Mouse (Mus musculus) embryonic facial prominence, embryonic 11.5 days (tissue): ENCODE measurements around the gene Cd55b. TPM values are rescaled to one million over a fixed set of nuclear protein-coding genes. Genes with fewer than 3 reads are reported as not detected.
"Not testable (repeated sequence)": the region's sequence is repeated elsewhere in the genome, so short reads cannot be mapped to it uniquely, and the experiment has no call there.

Experiments used
- ATAC-seq: fragments of 200-750 bp; cut with Nextera tagmentation; replicated peaks from 2 replicates; pipeline ENCODE4 v1.8.0; 2017; ENCODE audit warnings: low read depth; ENCODE audit not compliant: insufficient number of reproducible peaks, low FRiP score, low TSS enrichment
- DNase-seq: peaks from one replicate; pipeline ENCODE4 v3.0.0-alpha.2; 2015; ENCODE audit warnings: low spot score
- H3K27ac ChIP-seq: fragments of 300-500 bp; sonication (generic); replicated peaks from 2 replicates; pipeline ENCODE4 v1.5.1; 2014; ENCODE audit warnings: mild to moderate bottlenecking, low read depth, low read length, control low read depth
- H3K27me3 ChIP-seq: fragments of 300-500 bp; sonication (generic); 2 replicates; pipeline ENCODE4 v1.6.1; 2014; ENCODE audit warnings: mild to moderate bottlenecking, low read length, moderate library complexity, mixed read lengths; ENCODE audit not compliant: control insufficient read depth, insufficient read depth
- H3K36me3 ChIP-seq: fragments of 300-500 bp; sonication (generic); replicated peaks from 2 replicates; pipeline ENCODE4 v1.6.1; 2014; ENCODE audit warnings: low read depth, mild to moderate bottlenecking, low read length, moderate library complexity, mixed read lengths; ENCODE audit not compliant: control insufficient read depth, insufficient read depth
- H3K4me1 ChIP-seq: fragments of 300-500 bp; sonication (generic); 2 replicates; pipeline ENCODE4 v1.6.1; 2014; ENCODE audit warnings: low read length, mixed read lengths; ENCODE audit not compliant: control insufficient read depth, insufficient read depth
- H3K4me2 ChIP-seq: fragments of 300-500 bp; sonication (generic); 2 replicates; pipeline ENCODE4 v1.6.1; 2014; ENCODE audit warnings: low read depth, mild to moderate bottlenecking, control low read depth, low read length, moderate library complexity
- H3K4me3 ChIP-seq: fragments of 300-500 bp; sonication (generic); 2 replicates; pipeline ENCODE4 v1.5.1; 2014; ENCODE audit warnings: low read depth, low read length, control low read depth
- H3K9ac ChIP-seq: fragments of 300-500 bp; sonication (generic); replicated peaks from 2 replicates; pipeline ENCODE4 v1.6.1; 2014; ENCODE audit warnings: mild to moderate bottlenecking, control low read depth, low read length
- H3K9me3 ChIP-seq: fragments of 300-500 bp; sonication (generic); replicated peaks from 2 replicates; pipeline ENCODE4 v1.6.1; 2016; ENCODE audit warnings: mild to moderate bottlenecking, low read length, inconsistent platforms, mixed read lengths; ENCODE audit not compliant: control insufficient read depth
- WGBS: fragments of 180-500 bp; shearing (Covaris S2); extraction: QIAGEN DNeasy Blood & Tissue Kit; methylation state at CpG from one replicate; pipeline ENCODE4 v1.1.7; 2014; 5-methylcytosine and 5-hydroxymethylcytosine counted together
- polyA plus RNA-seq: library from polyadenylated mRNA; unstranded; fragments of >200 nt; fragmentation: Nextera tagmentation; extraction: Ambion mirVana; gene quantifications from 2 replicates; pipeline ENCODE4 v1.2.1, GENCODE M21; 2014

Cd55b gene
- polyA plus RNA-seq = not detected in 2 replicates

DNA sequence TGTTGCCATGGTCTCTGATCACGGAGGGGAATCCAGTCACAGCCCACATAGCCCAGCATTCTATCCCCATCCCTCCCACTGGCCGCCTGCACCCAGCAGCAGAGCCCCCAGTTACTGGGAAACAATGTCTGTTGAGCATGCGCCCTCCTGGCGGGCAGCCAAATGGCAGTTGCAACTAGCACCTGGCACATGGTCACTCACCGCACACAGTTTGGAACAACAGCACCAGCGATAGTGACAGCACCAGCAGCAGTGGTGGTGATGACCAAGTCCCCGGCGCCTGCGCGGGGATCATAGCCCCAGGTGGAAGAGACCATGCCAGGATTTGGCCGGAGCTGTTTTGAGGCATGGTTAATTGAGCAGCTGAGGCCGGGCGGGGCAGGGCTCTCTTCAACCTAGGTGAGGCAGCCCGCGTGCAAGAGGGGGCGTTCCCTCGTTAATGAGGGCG is at the start of gene Cd55b:
Gene Cd55b (minus strand): TSS at position 346 of the 448 bp plus-strand sequence.
- Histone ChIP-seq H3K4me1 (no peaks in the 10 kb centered on the region), H3K27ac (no peak within 1 kb of the TSS), H3K9me3 (no peaks in the 10 kb centered on the region), H3K4me3 (no peak within 1 kb of the TSS), H3K9ac (no peak within 1 kb of the TSS), H3K4me2 (no peak within 1 kb of the TSS), H3K36me3 (no peaks in the 10 kb centered on the region), H3K27me3 (no peaks in the 10 kb centered on the region)
- DNase-seq (no peak), ATAC-seq (0 out of 2 replicates have a peak, but pooled peaks have one; percentile 29)
- WGBS = 61% methylated on average over 18 of the region's 18 CpGs

DNA sequence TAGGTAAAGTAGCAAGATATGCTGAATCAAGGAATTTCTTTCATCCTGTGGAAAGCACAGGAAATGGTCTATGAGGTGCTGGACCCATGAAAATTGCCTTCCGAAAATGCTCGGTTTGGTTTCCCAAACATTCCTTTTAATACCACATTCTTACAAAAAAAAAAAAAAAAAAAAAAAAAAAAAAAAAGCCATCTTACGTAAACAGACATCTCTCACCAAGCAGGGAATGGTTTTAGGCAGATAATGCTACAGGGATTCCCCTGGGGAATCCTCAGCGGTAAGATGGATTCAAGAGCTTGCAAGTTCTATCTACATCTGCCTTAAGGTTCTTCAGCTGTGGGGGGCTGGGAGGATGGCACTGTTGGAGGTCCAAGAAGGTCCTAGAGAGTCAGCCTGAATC is 47.3 kb upstream of the Cd55b start:
- H3K36me3 ChIP-seq = no peaks in the 10 kb centered on the region
- H3K9me3 ChIP-seq = no peaks in the 10 kb centered on the region
- no peak overlapping the region for H3K4me3 ChIP-seq
- no peak overlapping the region for H3K4me2 ChIP-seq
- WGBS = 79% methylated on average over 4 of the region's 4 CpGs
- no peaks in the 10 kb centered on the region for H3K27me3 ChIP-seq
- no peak overlapping the region for H3K27ac ChIP-seq
- DNase-seq (no peak), ATAC-seq (no peak)
- no peaks in the 10 kb centered on the region for H3K4me1 ChIP-seq
- H3K9ac ChIP-seq = no peak overlapping the region

DNA sequence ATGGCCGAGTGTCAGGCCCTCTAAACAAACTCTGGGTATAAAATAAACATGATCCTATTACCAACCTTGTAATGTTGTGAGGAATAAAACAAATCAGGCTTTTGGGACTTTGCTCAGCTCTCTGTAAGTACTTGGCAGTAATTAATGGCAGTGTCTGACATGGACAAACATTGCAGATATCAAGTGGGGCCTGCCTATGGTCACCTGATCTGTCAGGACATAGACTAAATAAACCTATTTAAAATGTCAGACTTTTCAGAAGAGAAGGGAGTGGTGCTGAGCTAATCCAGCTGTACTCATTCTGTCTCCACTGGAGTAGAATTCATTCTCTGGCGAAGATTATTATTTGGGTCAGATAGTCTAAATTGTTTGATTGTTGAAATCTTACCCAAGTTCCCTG is 44.6 kb upstream of the Cd55b start:
- Histone ChIP-seq H3K4me3 (no peak overlapping the region), H3K4me2 (no peak overlapping the region)
- no peak for ATAC-seq

DNA sequence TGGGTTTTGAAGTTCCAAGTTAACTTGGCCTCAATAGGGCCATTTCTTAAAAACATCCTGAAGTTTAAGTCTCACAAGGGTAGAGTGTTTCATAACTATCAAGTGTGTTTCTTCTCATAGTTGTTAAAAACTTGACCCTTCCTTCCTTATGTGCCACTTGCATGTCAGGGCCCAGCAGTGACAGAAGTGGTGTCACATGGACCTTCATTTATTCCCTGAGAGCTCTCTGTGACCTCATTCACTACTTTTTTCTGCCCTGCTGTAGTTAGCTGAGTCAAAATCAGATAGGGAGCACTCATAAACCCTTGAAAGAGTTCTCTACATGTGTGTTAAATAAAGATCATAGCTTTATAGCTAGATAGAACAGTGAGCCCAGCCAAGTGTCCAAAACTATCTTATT is 41.4 kb upstream of the Cd55b start:
- Histone ChIP-seq H3K9ac (no peak overlapping the region), H3K36me3 (no peaks in the 10 kb centered on the region), H3K4me2 (no peak overlapping the region), H3K27me3 (no peaks in the 10 kb centered on the region), H3K27ac (no peak overlapping the region), H3K9me3 (no peaks in the 10 kb centered on the region), H3K4me3 (no peak overlapping the region), H3K4me1 (no peaks in the 10 kb centered on the region)
- DNase-seq (no peak), ATAC-seq (no peak)

More for the DNA sequence above, 44.6 kb upstream of the Cd55b start:
- Histone ChIP-seq H3K9me3 (no peaks in the 10 kb centered on the region), H3K27me3 (no peaks in the 10 kb centered on the region), H3K36me3 (no peaks in the 10 kb centered on the region), H3K4me1 (no peaks in the 10 kb centered on the region), H3K9ac (no peak overlapping the region), H3K27ac (no peak overlapping the region)
- WGBS = 46% methylated on average over 2 of the region's 2 CpGs
- DNase-seq = no peak

DNA sequence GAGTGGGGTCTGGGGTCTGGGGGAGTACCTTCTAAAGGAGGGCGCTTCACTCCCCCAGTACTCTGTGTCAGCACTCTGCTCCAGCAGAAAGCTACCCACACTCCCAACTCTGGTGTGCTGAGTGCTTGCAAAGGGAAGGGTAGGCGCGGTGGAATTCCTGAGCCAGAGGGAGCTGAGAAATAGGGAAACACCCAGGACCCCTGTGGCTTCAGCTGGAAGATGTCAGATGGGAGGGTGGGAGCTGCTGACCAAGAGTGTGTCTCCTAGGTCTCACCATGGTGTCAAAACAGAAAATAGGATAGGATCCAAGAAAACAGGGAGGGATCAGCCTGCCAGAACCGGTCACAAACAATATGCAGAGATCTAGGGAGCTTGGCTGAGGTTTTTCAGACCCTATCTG is 40.1 kb upstream of the Cd55b start:
- Histone ChIP-seq H3K4me2 (peak overlapping the region; percentile 87), H3K9ac (peak overlapping the region; percentile 44; the same call in 1 of the 2 replicates), H3K4me1 (no peaks in the 10 kb centered on the region), H3K27ac (no peak overlapping the region), H3K4me3 (peak overlapping the region; percentile 52), H3K36me3 (no peaks in the 10 kb centered on the region), H3K9me3 (no peaks in the 10 kb centered on the region), H3K27me3 (no peaks in the 10 kb centered on the region)
- 9% methylated on average over 4 of the region's 4 CpGs for WGBS
- ATAC-seq (peak; percentile 74; the same call in 1 of the 2 replicates), DNase-seq (no peak)

DNA sequence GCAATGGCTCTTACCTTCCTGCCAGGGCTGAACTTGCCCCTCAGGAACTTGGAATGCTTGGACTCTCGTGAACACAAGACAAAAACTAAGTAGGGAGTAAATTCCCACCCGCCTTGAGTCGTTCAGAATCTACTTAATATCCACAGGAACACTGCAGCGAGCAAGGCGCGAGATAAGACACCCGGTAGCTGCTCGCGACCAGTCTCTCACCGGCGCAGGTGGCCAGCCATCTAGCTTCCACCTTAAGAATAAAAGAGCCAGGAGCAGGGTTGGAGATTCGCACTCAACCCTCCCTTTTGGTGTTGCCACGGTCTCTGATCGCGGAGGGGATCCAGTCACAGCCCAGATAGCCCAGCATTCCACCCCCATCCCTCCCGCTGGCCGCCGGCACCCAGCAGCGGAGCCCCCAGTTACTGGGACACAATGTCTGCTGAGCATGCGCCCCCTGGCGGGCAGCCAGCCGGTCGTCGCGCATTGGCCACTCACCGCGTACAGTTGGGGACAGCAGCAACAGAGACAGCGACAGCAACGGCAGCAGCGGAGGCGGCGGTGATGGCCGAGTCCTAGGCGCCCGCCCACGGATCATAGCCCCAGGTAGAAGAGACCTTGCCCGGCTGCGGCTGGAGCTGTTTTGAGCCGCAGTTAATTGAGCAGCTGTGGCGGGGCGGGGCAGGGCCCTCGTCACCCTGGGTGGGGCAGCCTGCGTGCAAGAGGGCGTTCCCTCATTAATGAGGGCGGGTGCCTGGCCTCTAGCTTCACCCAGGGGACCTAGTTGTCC is 39.5 kb upstream of the Cd55b start, which contains the start of gene Cd55:
Gene Cd55 (minus strand): TSS at position 661 of the 778 bp plus-strand sequence.
- H3K36me3 ChIP-seq = no peaks in the 10 kb centered on the region
- H3K27me3 ChIP-seq = no peaks in the 10 kb centered on the region
- peak within 1 kb of the TSS; percentile 87 for H3K4me2 ChIP-seq
- WGBS = under 1% methylated on average over 43 of the region's 45 CpGs
- DNase-seq (peak; percentile 88), ATAC-seq (peak; percentile 93)
- no peak within 1 kb of the TSS for H3K27ac ChIP-seq
- peak within 1 kb of the TSS; percentile 53 for H3K9ac ChIP-seq
- peak within 1 kb of the TSS; percentile 52 for H3K4me3 ChIP-seq
- H3K4me1 ChIP-seq = no peaks in the 10 kb centered on the region
- H3K9me3 ChIP-seq = no peaks in the 10 kb centered on the region

DNA sequence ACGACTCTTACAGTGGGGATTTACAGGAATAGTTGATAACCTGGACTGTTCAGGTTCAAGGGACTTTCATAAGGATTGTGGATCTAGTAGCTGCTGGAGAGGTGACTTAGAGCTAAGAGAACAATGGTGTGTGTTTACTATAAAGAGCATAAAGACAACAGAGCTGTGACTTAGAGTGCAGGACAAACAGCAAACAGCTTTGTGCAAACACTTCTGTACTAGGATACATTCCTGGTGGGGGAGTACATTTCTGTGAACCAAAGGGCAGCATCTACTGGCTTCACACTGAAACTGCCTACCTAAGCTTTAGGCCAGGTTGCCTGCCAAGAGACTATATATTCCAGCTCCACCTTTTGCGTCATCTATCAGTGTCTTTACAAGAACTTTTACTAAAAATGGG is 32.3 kb upstream of the Cd55b start:
- H3K9ac ChIP-seq = no peak overlapping the region
- no peaks in the 10 kb centered on the region for H3K27me3 ChIP-seq
- no peak overlapping the region for H3K27ac ChIP-seq
- no peaks in the 10 kb centered on the region for H3K36me3 ChIP-seq
- ATAC-seq (no peak), DNase-seq (no peak)
- H3K4me1 ChIP-seq = no peaks in the 10 kb centered on the region
- H3K4me3 ChIP-seq = no peak overlapping the region
- WGBS = 90% methylated on average over 2 of the region's 2 CpGs
- no peaks in the 10 kb centered on the region for H3K9me3 ChIP-seq
- H3K4me2 ChIP-seq = no peak overlapping the region

DNA sequence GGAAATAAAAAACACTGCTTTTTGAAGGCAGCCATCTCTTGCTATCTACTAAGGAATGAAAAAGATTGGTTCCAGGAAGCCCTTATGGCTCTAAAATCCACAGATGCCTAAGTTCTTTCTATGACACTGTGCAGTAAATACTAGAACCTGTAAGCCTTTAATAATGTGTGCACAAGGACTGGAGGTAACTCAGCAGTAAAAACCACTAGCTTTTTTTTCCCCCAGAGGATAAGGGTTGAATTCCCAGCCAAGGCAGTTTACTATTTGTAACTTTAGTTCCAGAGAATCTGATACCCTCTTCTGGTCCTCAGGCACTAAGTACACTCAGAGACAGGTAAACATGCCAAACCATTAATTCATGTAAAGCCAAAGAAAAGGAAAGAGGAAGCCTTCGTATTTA is 20.1 kb upstream of the Cd55b start:
- 61% methylated on average over 1 of the region's 1 CpGs for WGBS
- DNase-seq, H3K9me3 ChIP-seq, H3K9ac ChIP-seq, H3K4me2 ChIP-seq, ATAC-seq, H3K27me3 ChIP-seq, H3K4me3 ChIP-seq, H3K27ac ChIP-seq, H3K36me3 ChIP-seq, H3K4me1 ChIP-seq: not testable (repeated sequence)
